Mouse (Mus musculus) stomach, adult 2 months (tissue): ENCODE results near the gene Olfr1095. TPM values are rescaled to one million over a fixed set of nuclear protein-coding genes. Genes with fewer than 3 reads are reported as not detected.

ENCODE experiments used
- polyA plus RNA-seq: library from polyadenylated mRNA; depleted of rRNA; stranded (reverse); fragments of >200 nt; gene quantifications from 2 replicates; pipeline ENCODE4 v1.2.3, GENCODE M21; 2012; rRNA removed

Olfr1095 gene
- not detected in 2 replicates for polyA plus RNA-seq

DNA sequence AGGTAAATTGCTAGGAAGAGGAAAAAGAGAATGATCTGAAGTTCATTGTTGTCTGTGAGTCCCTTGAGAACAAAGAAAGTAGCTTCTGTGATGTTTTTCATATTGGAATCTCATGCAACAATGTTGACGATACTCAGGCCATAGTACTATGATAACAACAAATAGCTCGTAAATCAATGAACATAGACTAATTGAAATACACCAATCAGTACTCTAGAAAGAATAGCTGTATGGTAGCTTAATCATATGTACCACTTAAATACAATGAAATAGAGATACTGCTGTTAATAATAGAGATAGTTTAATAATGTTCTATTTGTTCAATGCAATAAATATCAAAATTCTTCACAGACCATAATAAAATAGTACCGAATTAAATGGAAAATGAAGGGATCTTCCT is at the start of gene Olfr1095:
TSS of gene Olfr1095 (minus strand) at position 101 of the 400 bp plus-strand sequence.

DNA sequence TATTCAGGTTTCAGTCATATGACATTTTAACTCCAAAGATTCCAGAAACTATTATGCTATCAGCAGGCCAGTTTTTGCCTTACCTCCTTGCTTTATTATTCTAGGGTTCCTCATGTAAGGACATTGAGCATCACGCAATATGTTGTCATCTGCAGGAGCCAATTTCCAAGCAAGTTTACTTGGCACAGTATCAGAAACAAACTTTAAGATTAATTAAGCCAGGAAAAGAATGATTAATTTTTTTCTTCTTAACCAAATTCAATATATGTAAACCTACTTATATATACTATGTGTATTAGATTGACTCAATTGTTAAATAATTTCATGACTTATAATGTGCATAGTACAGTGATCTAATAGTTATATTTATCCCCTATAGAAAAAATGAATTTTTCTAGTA is 40.6 kb upstream of the Olfr1095 start, which contains the start of gene Olfr1097:
TSS of gene Olfr1097 (minus strand) at position 101 of the 400 bp plus-strand sequence.

DNA sequence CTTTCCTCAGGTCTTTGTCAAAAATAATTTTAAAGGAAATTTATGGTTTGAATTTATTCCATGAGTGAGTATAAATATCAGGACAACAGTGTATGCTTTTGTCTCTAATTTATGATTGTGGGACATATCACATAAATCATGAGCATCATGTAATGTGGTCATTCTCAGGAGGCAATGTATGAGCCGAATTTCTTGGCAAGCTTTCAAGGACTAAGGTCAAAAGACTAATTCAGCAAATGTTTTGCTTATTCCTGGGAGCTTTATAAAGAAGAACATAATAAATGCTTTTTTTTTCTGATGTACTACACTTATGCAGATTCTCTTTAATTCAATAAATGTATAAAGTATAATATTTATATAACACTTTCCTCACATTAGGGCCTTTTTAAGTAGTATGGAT is 23.2 kb upstream of the Olfr1095 start, which contains the start of gene Gm13723:
TSS of gene Gm13723 (minus strand) at position 101 of the 400 bp plus-strand sequence.

DNA sequence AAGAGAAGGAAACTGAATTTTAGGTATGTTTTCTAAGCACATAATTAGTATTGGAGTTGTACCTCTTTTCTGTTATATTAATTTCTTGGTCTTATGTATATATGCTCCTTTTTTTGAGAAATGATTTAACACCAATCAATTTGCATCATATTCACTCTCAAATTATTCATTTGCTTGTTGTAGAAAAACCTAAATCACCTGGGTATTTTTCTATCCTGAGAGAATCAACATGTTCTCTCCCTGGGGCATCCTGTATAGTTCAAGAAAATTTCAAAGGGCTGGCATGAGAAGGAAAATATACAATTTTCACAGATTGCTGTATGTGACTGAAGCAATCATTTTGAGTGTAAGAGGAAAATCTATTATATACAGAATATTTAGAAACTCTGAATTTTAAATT is 27.1 kb downstream of the Olfr1095 start, which contains the start of gene Olfr1094:
TSS of gene Olfr1094 (plus strand) at position 301 of the 400 bp plus-strand sequence.

DNA sequence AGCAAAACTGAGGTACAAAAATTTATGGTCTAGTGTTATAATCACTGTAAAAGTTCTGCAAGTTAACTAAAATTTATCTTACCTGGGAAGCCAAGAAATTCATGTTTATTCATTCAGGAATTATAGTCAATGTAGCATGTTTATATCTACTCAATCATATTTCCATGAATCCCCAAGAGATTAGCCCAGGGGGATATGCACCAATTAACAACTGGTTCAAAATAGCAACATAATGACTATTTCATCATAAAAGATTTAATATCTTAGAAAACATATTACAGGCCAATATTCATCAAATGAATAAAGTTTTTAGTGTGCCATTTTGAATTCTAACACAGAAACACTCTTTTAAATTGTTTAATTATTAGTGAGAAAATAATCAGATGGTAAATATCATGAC is 41.6 kb downstream of the Olfr1095 start, which contains the start of gene Olfr141:
TSS of gene Olfr141 (minus strand) at position 101 of the 400 bp plus-strand sequence.

Other genes with a start within 250 kb of the Olfr1095 start
- gene Olfr1084, start 212.0 kb downstream of the Olfr1095 start, polyA plus RNA-seq = not detected in 2 replicates
- not detected in 2 replicates for gene Olfr1085, start 189.7 kb downstream of the Olfr1095 start, polyA plus RNA-seq
- gene Olfr1086, start 171.6 kb downstream of the Olfr1095 start, polyA plus RNA-seq = not detected in 2 replicates
- not detected in 2 replicates for gene Olfr1087, start 153.3 kb downstream of the Olfr1095 start, polyA plus RNA-seq
- gene Olfr1089, start 118.0 kb downstream of the Olfr1095 start, polyA plus RNA-seq = not detected in 2 replicates
- not detected in 2 replicates for gene Olfr1090, start 92.7 kb downstream of the Olfr1095 start, polyA plus RNA-seq
- not detected in 2 replicates for gene Olfr1093, start 69.2 kb downstream of the Olfr1095 start, polyA plus RNA-seq
- not detected in 2 replicates for gene Olfr141, start 41.7 kb downstream of the Olfr1095 start, polyA plus RNA-seq
- not detected in 2 replicates for gene Olfr1094, start 27.0 kb downstream of the Olfr1095 start, polyA plus RNA-seq
- gene Gm13723, start 23.1 kb upstream of the Olfr1095 start, polyA plus RNA-seq = not detected in 2 replicates
- not detected in 2 replicates for gene Olfr1097, start 40.5 kb upstream of the Olfr1095 start, polyA plus RNA-seq
- not detected in 2 replicates for gene Olfr1098, start 72.8 kb upstream of the Olfr1095 start, polyA plus RNA-seq
- gene Olfr1099, start 109.0 kb upstream of the Olfr1095 start, polyA plus RNA-seq = not detected in 2 replicates
- gene Olfr1100, start 128.3 kb upstream of the Olfr1095 start, polyA plus RNA-seq = not detected in 2 replicates
- gene Olfr1101, start 139.5 kb upstream of the Olfr1095 start, polyA plus RNA-seq = not detected in 2 replicates
- not detected in 2 replicates for gene Olfr1102, start 146.7 kb upstream of the Olfr1095 start, polyA plus RNA-seq
- gene Olfr1104, start 175.4 kb upstream of the Olfr1095 start, polyA plus RNA-seq = not detected in 2 replicates
- not detected in 2 replicates for gene Olfr1105, start 184.8 kb upstream of the Olfr1095 start, polyA plus RNA-seq
- gene Olfr1106, start 200.6 kb upstream of the Olfr1095 start, polyA plus RNA-seq = not detected in 2 replicates
- not detected in 2 replicates for gene Olfr1107, start 224.1 kb upstream of the Olfr1095 start, polyA plus RNA-seq
- not detected in 2 replicates for gene Olfr1109, start 244.3 kb upstream of the Olfr1095 start, polyA plus RNA-seq